Mouse (Mus musculus) kidney, embryonic 15.5 days (tissue): Measurements from ENCODE around the gene Gabrb1. TPM values are rescaled to one million over a fixed set of nuclear protein-coding genes. Genes with fewer than 3 reads are reported as not detected.
"Not testable (repeated sequence)": the region's sequence is repeated elsewhere in the genome, so short reads cannot be mapped to it uniquely, and the experiment has no call there.

ENCODE experiments used
- ATAC-seq: fragments of 200-750 bp; cut with Nextera tagmentation; replicated peaks from 2 replicates; pipeline ENCODE4 v1.8.0; 2017; ENCODE audit warnings: moderate TSS enrichment; ENCODE audit not compliant: low FRiP score
- H3K27ac ChIP-seq: fragments of 300-500 bp; sonication (generic); 2 replicates; pipeline ENCODE4 v1.5.1; 2015; ENCODE audit warnings: mild to moderate bottlenecking, inconsistent platforms
- H3K27me3 ChIP-seq: fragments of 300-500 bp; sonication (generic); 2 replicates; pipeline ENCODE4 v1.6.1; 2015; ENCODE audit warnings: inconsistent platforms
- H3K36me3 ChIP-seq: fragments of 300-500 bp; sonication (generic); 2 replicates; pipeline ENCODE4 v1.6.1; 2015; ENCODE audit warnings: inconsistent platforms
- H3K4me1 ChIP-seq: fragments of 300-500 bp; sonication (generic); 2 replicates; pipeline ENCODE4 v1.6.1; 2015; ENCODE audit warnings: inconsistent platforms
- H3K4me2 ChIP-seq: fragments of 300-500 bp; sonication (generic); 2 replicates; pipeline ENCODE4 v1.6.1; 2015; ENCODE audit warnings: moderate library complexity, mild to moderate bottlenecking, inconsistent platforms
- H3K4me3 ChIP-seq: fragments of 300-500 bp; sonication (generic); replicated peaks from 2 replicates; pipeline ENCODE4 v1.5.1; 2015; ENCODE audit warnings: mild to moderate bottlenecking, inconsistent platforms
- H3K9ac ChIP-seq: fragments of 300-500 bp; sonication (generic); 2 replicates; pipeline ENCODE4 v1.6.1; 2015; ENCODE audit warnings: mild to moderate bottlenecking, inconsistent platforms
- H3K9me3 ChIP-seq: fragments of 300-500 bp; sonication (generic); replicated peaks from 2 replicates; pipeline ENCODE4 v1.6.1; 2016; ENCODE audit warnings: inconsistent platforms
- WGBS: fragments of 180-500 bp; shearing (Covaris S2); methylation state at CpG from one replicate; pipeline ENCODE4 v1.1.7; 2015; ENCODE audit warnings: mixed read lengths; 5-methylcytosine and 5-hydroxymethylcytosine counted together
- polyA plus RNA-seq: library from polyadenylated mRNA; unstranded; fragments of >200 nt; fragmentation: Nextera tagmentation; extraction: Ambion mirVana; gene quantifications from 2 replicates; pipeline ENCODE4 v1.2.1, GENCODE M21; 2015

Gabrb1 gene
- polyA plus RNA-seq, 1 experiment from 2014 or later, result 0.49 TPM

GRCm38 (mm10) chr5:72150870-72151269, 493.0 kb downstream of the Gabrb1 start:
- H3K4me3 ChIP-seq, result no peak overlapping the region

GRCm38 (mm10) chr5:72155686-72156085, 497.8 kb downstream of the Gabrb1 start:
- not testable (repeated sequence) for H3K9me3 ChIP-seq, H3K4me2 ChIP-seq, H3K4me3 ChIP-seq, H3K27ac ChIP-seq, ATAC-seq, H3K9ac ChIP-seq, H3K4me1 ChIP-seq, H3K27me3 ChIP-seq
- peaks cover 40% of the 10 kb centered on the region for H3K36me3 ChIP-seq
- WGBS, result 79% methylated on average over 3 of the region's 3 CpGs

More at GRCm38 (mm10) chr5:72150870-72151269, 493.0 kb downstream of the Gabrb1 start:
- no peaks in the 10 kb centered on the region for H3K4me1 ChIP-seq
- WGBS, result 97% methylated on average over 5 of the region's 5 CpGs
- H3K27ac ChIP-seq, result no peak overlapping the region
- H3K9me3 ChIP-seq, result no peaks in the 10 kb centered on the region
- no peak overlapping the region for H3K9ac ChIP-seq
- ATAC-seq, result no peak
- H3K27me3 ChIP-seq, result no peaks in the 10 kb centered on the region
- peaks cover 4% of the 10 kb centered on the region for H3K36me3 ChIP-seq
- no peak overlapping the region for H3K4me2 ChIP-seq

GRCm38 (mm10) chr5:72156598-72156997, 498.7 kb downstream of the Gabrb1 start:
- H3K4me3 ChIP-seq, result no peak overlapping the region
- peaks cover 49% of the 10 kb centered on the region for H3K36me3 ChIP-seq
- no peak overlapping the region for H3K27ac ChIP-seq
- ATAC-seq, result no peak
- no peaks in the 10 kb centered on the region for H3K27me3 ChIP-seq
- no peak overlapping the region for H3K9ac ChIP-seq
- H3K4me2 ChIP-seq, result no peak overlapping the region
- H3K4me1 ChIP-seq, result 0 out of 2 replicates have a peak, but pooled peaks cover 1% of the 10 kb centered on the region
- 65% methylated on average over 5 of the region's 5 CpGs for WGBS
- H3K9me3 ChIP-seq, result no peaks in the 10 kb centered on the region

GRCm38 (mm10) chr5:72158667-72159066, 500.8 kb downstream of the Gabrb1 start:
- no peak overlapping the region for H3K4me3 ChIP-seq
- H3K36me3 ChIP-seq, result peaks cover 64% of the 10 kb centered on the region
- H3K9me3 ChIP-seq, result no peaks in the 10 kb centered on the region
- no peak overlapping the region for H3K9ac ChIP-seq
- H3K27ac ChIP-seq, result no peak overlapping the region
- H3K4me2 ChIP-seq, result no peak overlapping the region
- ATAC-seq, result no peak
- H3K27me3 ChIP-seq, result no peaks in the 10 kb centered on the region
- 0 out of 2 replicates have a peak, but pooled peaks cover 2% of the 10 kb centered on the region for H3K4me1 ChIP-seq
- 84% methylated on average over 12 of the region's 12 CpGs for whole genome bisulfite sequencing

GRCm38 (mm10) chr5:72159537-72159936, 501.6 kb downstream of the Gabrb1 start:
- Histone ChIP-seq H3K27me3 (no peaks in the 10 kb centered on the region), H3K36me3 (peaks cover 68% of the 10 kb centered on the region), H3K27ac (no peak overlapping the region), H3K4me1 (peaks cover 7% of the 10 kb centered on the region), H3K9me3 (no peaks in the 10 kb centered on the region), H3K9ac (no peak overlapping the region), H3K4me3 (no peak overlapping the region), H3K4me2 (no peak overlapping the region)
- WGBS, result 65% methylated on average over 6 of the region's 6 CpGs
- no peak for ATAC-seq

GRCm38 (mm10) chr5:72160781-72161485, 503.0 kb downstream of the Gabrb1 start:
- Histone ChIP-seq H3K27me3 (no peaks in the 10 kb centered on the region), H3K4me2 (no peak overlapping the region), H3K9me3 (no peaks in the 10 kb centered on the region), H3K9ac (no peak overlapping the region), H3K36me3 (peaks cover 68% of the 10 kb centered on the region), H3K4me1 (peaks cover 12% of the 10 kb centered on the region), H3K27ac (no peak overlapping the region), H3K4me3 (no peak overlapping the region)
- no peak for ATAC-seq
- WGBS, result 81% methylated on average over 11 of the region's 11 CpGs

- no peak for ATAC-seq
- H3K4me1 ChIP-seq, result peaks cover 28% of the 10 kb centered on the region
- peaks cover 55% of the 10 kb centered on the region for H3K36me3 ChIP-seq
- H3K9me3 ChIP-seq, result no peaks in the 10 kb centered on the region
- H3K27ac ChIP-seq, result no peak overlapping the region
- no peak overlapping the region for H3K9ac ChIP-seq
- no peak overlapping the region for H3K4me3 ChIP-seq
- WGBS, result 87% methylated on average over 5 of the region's 5 CpGs
- H3K4me2 ChIP-seq, result no peak overlapping the region
- no peaks in the 10 kb centered on the region for H3K27me3 ChIP-seq
Measured at GRCm38 (mm10) chr5:72162855-72163254, 504.9 kb downstream of the Gabrb1 start.

- no peak overlapping the region for H3K27ac ChIP-seq
- peaks cover 28% of the 10 kb centered on the region for H3K4me1 ChIP-seq
- no peak overlapping the region for H3K4me3 ChIP-seq
- no peaks in the 10 kb centered on the region for H3K27me3 ChIP-seq
- WGBS, result 29% methylated on average over 7 of the region's 7 CpGs
- H3K9me3 ChIP-seq, result no peaks in the 10 kb centered on the region
- H3K36me3 ChIP-seq, result peaks cover 44% of the 10 kb centered on the region
- ATAC-seq, result no peak
- H3K9ac ChIP-seq, result no peak overlapping the region
- no peak overlapping the region for H3K4me2 ChIP-seq
Measured at GRCm38 (mm10) chr5:72164386-72164785, 506.5 kb downstream of the Gabrb1 start.

- Histone ChIP-seq H3K4me2 (peak within 1 kb of the TSS; percentile 75), H3K4me3 (peak within 1 kb of the TSS; percentile 84), H3K9me3 (no peaks in the 10 kb centered on the region), H3K36me3 (peaks cover 13% of the 10 kb centered on the region; the same call in 1 of the 2 replicates), H3K27ac (peak within 1 kb of the TSS; percentile 81), H3K9ac (peak within 1 kb of the TSS; percentile 78), H3K27me3 (no peaks in the 10 kb centered on the region), H3K4me1 (peaks cover 26% of the 10 kb centered on the region)
- under 1% methylated on average over 38 of the region's 38 CpGs for WGBS
- ATAC-seq, result peak; percentile 92
Measured at GRCm38 (mm10) chr5:72167594-72168284, 509.8 kb downstream of the Gabrb1 start, which contains the start of gene Commd8. Gene Commd8, minus strand, starts transcription at chr5:72168189.

- H3K9ac ChIP-seq, result no peak overlapping the region
- H3K36me3 ChIP-seq, result peaks cover 9% of the 10 kb centered on the region; the same call in 1 of the 2 replicates
- H3K9me3 ChIP-seq, result no peaks in the 10 kb centered on the region
- H3K4me2 ChIP-seq, result peak overlapping the region; percentile 75
- H3K4me1 ChIP-seq, result peaks cover 26% of the 10 kb centered on the region
- H3K27me3 ChIP-seq, result no peaks in the 10 kb centered on the region
- 0% methylated on average over 3 of the region's 4 CpGs for WGBS
- ATAC-seq, result peak; percentile 70
- H3K4me3 ChIP-seq, result peak overlapping the region; percentile 84
- H3K27ac ChIP-seq, result peak overlapping the region; percentile 58
Measured at GRCm38 (mm10) chr5:72168285-72168621, 510.3 kb downstream of the Gabrb1 start.

GRCm38 (mm10) chr5:72170067-72170466, 512.2 kb downstream of the Gabrb1 start:
- 59% methylated on average over 6 of the region's 6 CpGs for WGBS
- Histone ChIP-seq H3K9me3 (no peaks in the 10 kb centered on the region), H3K4me2 (no peak overlapping the region), H3K4me1 (peaks cover 20% of the 10 kb centered on the region), H3K4me3 (no peak overlapping the region), H3K9ac (no peak overlapping the region), H3K27me3 (no peaks in the 10 kb centered on the region), H3K36me3 (peaks cover 4% of the 10 kb centered on the region; the same call in 1 of the 2 replicates), H3K27ac (no peak overlapping the region)
- ATAC-seq, result no peak

- Histone ChIP-seq H3K9ac (no peak overlapping the region), H3K36me3 (no peaks in the 10 kb centered on the region), H3K4me1 (peaks cover 6% of the 10 kb centered on the region; the same call in 1 of the 2 replicates), H3K4me2 (no peak overlapping the region), H3K9me3 (no peaks in the 10 kb centered on the region), H3K27ac (no peak overlapping the region), H3K4me3 (no peak overlapping the region), H3K27me3 (no peaks in the 10 kb centered on the region)
- WGBS, result 41% methylated on average over 3 of the region's 3 CpGs
- ATAC-seq, result no peak
Measured at GRCm38 (mm10) chr5:72172675-72173074, 514.8 kb downstream of the Gabrb1 start.
